Mouse (Mus musculus) left cerebral cortex, adult 2 months (tissue): ENCODE measurements around the gene Abcc12. TPM values are rescaled to one million over a fixed set of nuclear protein-coding genes. Genes with fewer than 3 reads are reported as not detected.
A peak's percentile ranks its signal among the peaks of the same experiment; 100 is the strongest.

Experiments used
- DNase-seq, 2 experiments: peaks; one replicate each; pipeline ENCODE4 v3.0.0; 2021 to 2022; ENCODE audit warnings: low spot score in 2 of 2, mixed read lengths in 1 of 2; ENCODE audit errors: extremely low spot score in 1 of 2
- H3K27ac ChIP-seq: fragments of 200-600 bp; 2 replicates; pipeline ENCODE4 v1.8.1; 2022
- H3K4me3 ChIP-seq: fragments of 200-600 bp; 2 replicates; pipeline ENCODE4 v1.8.1; 2022
- CTCF ChIP-seq: fragments of 200-600 bp; IDR thresholded peaks from 2 replicates; pipeline ENCODE4 v1.8.1; 2022; ENCODE audit warnings: antibody characterized with exemption, mild to moderate bottlenecking, moderate library complexity
- intact Hi-C: fragments of 180-260 bp; cut with DNase I; formaldehyde crosslinking; loops from one replicate; pipeline ENCODE4 v1.15.1; 2025
- microRNA-seq, 2 experiments: library from miRNA; unstranded; fragments of <30 nt; microRNA quantifications; one replicate each; pipeline ENCODE4 v1.2.0; 2021
- total RNA-seq, 2 experiments: library from RNA; stranded (reverse); gene quantifications; 2 replicates each; pipeline ENCODE4 v1.2.3; 2021

Gene Abcc12
- total RNA-seq, 2 experiments from 2014 or later: 0.23 to 0.42 TPM

DNA sequence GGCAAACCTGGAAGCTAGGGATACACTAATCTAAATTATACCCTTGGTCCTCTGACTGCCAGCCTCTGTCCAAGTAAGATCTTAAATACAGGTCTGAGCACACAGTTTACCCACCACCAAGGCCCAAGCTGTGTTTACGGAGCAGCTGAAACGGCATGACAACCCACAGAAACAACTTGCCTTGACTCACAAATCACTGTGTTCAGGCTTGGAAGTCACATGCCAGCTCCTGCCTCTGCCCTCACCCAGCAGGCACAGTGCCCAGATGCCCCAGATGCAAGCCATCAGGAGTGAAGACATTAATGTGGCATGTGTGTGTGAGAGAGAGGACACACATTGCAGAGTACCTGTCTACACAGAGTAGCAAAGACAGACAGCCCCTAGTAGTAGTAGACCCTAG, 136.7 kb downstream of the Abcc12 start:
- TF ChIP-seq CTCF: no peak
- intact Hi-C loops: no loop called here
- Histone ChIP-seq H3K27ac (no peak overlapping the region), H3K4me3 (no peak overlapping the region)
- DNase-seq: no peak

DNA sequence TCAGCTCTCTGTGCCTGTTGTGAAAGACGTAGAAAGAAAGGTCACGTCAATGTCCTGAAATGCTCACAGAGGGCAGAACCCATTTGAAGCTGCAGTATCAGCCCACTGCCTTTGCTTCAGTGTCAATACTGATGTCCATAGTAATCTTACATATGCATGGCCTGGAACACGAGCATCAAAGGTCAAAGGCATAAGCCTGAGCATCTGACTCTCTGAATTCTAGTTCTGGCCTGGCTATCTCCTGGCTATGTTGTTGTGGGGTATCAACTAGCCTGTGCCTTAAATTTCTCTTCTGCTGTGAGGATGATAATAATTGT, 141.5 kb downstream of the Abcc12 start:
- Histone ChIP-seq H3K4me3 (no peak overlapping the region), H3K27ac (peak overlapping the region; percentile 48)
- intact Hi-C loops: no loop called here
- DNase-seq: no peak
- TF ChIP-seq CTCF: no peak

DNA sequence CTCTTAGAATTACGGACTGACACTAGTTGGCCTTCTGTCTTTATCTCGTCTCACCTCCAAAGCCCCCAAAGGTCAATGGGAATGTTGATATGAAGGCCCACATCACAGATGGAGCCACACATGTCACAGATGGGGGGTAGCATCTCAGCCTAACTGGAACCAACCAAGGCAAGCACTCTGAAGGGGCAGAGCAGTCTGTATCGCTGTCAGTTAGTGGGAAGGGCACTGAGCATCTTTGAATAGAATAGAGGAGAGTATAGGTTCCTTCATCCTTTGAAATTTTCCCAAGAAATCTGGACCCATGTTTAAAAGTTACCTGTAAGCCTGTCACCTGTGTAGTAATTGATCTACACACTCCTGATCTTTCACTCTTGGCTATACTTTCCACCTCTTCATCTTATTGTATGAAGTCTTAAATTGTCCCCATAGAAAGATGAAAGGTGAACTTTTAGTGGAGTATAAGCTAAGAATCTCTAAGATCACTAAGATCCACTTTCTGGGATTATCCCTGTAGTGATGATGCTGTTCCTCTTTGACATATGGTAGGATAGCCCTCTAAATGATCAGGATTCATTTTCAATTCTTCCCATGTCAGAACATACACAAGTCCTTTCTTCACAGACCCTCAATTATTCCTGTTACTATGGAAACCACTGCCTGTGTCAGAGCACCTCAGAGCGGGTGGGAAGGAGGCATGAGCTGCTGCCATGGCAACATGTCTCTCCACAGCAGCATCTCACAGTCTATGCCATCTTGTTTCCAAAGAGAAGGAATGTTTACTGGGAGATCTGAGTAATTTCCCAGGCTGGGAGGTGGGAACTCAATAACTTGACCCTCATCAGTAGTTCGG, 142.1 kb downstream of the Abcc12 start:
- no peak for TF ChIP-seq CTCF
- no peak overlapping the region for H3K4me3 ChIP-seq
- intact Hi-C loops: no loop called here
- peak overlapping the region; percentile 48 for H3K27ac ChIP-seq
- peak; percentile 24 to 66 for DNase-seq

DNA sequence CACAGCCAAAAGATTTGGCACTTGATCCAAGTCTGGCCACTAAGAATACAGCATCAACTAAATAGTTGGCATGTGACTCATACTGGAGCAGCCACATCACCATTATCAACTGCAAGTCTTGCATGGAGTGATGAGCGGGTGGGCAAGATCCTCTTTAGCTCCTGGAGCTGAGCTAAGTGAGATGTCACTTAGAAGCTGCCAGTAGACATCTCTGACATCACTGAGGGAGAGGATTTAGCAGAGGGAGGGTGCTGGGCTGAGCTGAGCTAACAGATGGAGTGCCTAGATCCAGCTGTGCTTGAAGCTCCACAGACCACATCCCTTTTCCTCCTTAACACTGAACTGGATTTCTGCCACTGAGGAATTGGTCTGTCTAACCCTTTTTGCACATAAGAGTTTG, 143.1 kb downstream of the Abcc12 start:
- TF ChIP-seq CTCF: no peak
- Histone ChIP-seq H3K4me3 (no peak overlapping the region), H3K27ac (peak overlapping the region; percentile 48)
- intact Hi-C loops: no loop called here
- DNase-seq: peak in 1 of 2 experiments; percentile 29

Small RNA genes within 50 kb of the gene (microRNA-seq; reads per million reads assigned to microRNA genes)
- 0 reads per million in 2 experiments for gene Gm44348

Other genes starting within 250 kb of the Abcc12 start
- 10 to 100 TPM; 68.3 to 70.9 TPM for gene Lonp2, start 43.4 kb upstream of the Abcc12 start, total RNA-seq
- gene Gm10638, start 165.0 kb upstream of the Abcc12 start, total RNA-seq: 1 to 10 TPM; 3.0 to 3.8 TPM
- 10 to 100 TPM; 30.9 to 32.9 TPM for gene Siah1a, start 165.2 kb upstream of the Abcc12 start, total RNA-seq